Mouse (Mus musculus) urinary bladder, postnatal 10 days (tissue): ENCODE data around the gene Arl3.
"Not testable (repeated sequence)": the region's sequence is repeated elsewhere in the genome, so short reads cannot be mapped to it uniquely, and the experiment has no call there.

Experiments used
- DNase-seq: peaks from one replicate; pipeline ENCODE4 v3.0.0; 2022; ENCODE audit warnings: low spot score

The Arl3 gene

DNA sequence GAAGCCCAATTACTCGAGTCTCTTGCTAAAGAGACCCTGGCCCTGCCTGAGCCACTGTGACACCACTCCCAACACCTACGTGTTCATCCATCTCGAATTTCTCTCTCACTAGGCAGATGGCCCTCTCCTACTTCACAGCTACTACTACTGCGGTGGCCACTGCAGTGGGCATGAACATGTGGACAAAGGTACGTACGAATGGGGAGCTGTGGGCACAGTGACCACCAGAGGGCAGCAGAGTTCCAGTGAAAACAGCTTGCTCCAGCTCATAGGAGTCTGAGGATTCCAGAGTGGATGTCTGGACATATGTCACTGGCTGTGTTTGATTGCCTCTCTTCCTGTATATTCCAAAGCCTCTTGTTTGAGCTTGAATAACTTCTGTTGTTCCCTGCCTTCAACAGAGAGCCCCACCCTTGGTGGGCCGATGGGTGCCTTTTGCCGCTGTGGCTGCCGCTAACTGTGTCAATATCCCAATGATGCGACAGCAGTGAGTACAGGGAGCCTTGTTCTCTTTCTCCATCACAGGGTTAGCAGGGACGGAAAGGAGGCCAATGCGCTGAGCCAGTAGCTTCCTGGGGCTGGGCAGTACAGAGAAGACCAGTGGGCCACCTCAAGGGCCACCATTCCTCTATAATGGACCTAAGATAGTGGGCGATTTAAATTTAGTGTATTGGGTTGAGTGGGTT lies 15.0 kb upstream of the Arl3 start:
- DNase-seq: peak; percentile 59

- DNase-seq: no peak
Observed at GRCm38 (mm10) chr19:46575196-46575595, 2.2 kb upstream of the Arl3 start.

- DNase-seq: no peak
Observed at GRCm38 (mm10) chr19:46573990-46574389, 992 bp upstream of the Arl3 start.

DNA sequence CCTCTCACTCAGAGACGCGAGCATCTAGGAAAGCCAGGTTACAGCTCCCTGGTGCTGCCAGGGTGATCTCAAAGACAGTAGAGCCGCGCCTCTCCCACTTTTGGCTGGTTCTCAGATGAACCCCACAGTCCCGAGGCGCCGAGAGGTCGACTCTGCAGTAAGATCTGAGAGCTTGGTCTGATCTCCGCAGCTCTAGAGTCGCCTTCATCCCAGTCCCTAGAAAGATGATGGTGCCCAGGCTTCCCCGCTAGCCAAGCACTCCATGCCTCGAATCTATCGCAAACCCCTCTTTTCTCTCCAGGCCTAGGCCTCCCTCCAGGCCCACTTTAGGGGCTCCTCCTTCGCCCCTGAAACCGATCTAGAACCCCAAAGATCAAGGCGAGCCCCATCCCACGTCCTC lies 450 bp downstream of the Arl3 start:
- no peak for DNase-seq

DNA sequence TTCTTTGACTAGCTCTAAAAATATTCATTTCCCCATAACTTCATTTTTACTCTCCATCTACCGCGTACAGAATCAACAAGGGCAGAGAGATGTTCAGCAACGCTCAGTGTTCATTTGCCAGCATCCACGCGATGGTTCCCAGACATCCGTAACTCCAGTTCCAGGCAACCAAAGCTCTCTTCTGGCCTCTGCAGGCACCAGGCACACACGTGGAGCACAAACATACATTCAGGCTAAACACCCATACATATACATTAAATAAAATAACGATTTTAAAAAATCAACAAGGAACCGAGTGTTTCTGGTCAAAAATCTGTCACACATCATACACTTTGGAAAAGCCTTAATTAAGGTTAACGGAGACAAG lies 1.1 kb downstream of the Arl3 start:
- no peak for DNase-seq

GRCm38 (mm10) chr19:46571211-46571877 lies 1.7 kb downstream of the Arl3 start:
- DNase-seq: not testable (repeated sequence)

DNA sequence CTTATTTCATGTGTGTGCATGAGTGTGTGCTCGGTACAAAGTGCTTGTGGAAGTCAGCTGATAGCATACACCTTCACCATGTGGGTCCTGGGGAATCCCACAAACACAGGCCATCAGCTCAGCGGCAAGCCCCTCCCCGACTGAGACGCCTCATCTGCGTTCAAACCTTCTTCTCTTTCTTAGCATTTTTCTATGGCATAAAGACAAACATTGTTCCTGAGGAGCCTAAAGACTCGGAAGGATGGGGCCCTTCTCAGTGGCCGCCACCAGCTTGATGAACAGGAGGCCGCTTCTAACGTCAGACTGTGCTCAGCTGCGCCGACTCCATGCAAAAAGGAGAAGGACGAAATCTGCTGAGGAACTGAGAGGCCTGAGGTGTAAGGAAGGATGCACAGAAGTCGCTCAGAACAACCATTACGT lies 8.9 kb downstream of the Arl3 start:
- no peak for DNase-seq

- no peak for DNase-seq
Observed at GRCm38 (mm10) chr19:46563603-46564002, 9.4 kb downstream of the Arl3 start.

GRCm38 (mm10) chr19:46562581-46563515 lies 10.2 kb downstream of the Arl3 start:
- DNase-seq: no peak

DNA sequence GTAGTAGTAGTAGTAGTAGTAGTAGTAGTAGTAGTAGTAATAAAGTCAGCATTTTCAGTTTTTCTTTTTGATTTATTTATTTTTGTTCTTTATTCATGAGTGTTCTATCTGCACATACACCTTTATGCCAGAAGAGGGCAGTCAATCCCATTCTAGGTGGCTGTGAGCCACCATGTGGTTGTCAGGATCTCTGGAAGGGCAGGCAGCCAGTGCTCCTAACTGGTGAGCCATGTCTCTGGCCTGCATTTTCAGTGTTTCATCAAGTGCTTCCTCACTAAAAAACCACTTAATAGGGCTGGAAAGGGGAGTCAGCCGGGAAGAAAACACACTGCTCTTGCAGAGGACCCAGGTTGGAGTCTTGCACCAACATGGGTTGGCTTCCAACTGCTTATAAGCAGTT lies 10.9 kb downstream of the Arl3 start:
- no peak for DNase-seq

DNA sequence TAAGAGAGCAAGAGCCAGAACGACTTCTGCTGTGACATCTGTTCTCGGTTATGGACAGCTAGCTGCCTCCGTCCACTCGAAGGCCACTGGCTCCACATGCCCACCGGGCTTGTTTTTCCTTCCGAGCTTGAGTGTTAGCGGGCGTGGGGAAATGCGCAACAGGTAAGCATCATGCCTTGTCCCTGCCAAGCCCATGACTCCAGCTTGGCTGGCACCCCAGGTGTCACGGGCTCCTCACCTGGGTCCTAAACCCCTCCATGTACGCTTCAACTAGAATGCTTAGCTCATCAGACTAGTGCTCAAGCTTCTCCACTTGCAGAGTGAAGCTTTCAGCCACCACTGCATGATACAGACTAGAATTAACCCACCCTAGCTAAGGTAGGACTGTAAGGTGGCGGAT lies 14.4 kb downstream of the Arl3 start:
- no peak for DNase-seq

- DNase-seq: no peak
Observed at GRCm38 (mm10) chr19:46558009-46558408, 15.0 kb downstream of the Arl3 start.

DNA sequence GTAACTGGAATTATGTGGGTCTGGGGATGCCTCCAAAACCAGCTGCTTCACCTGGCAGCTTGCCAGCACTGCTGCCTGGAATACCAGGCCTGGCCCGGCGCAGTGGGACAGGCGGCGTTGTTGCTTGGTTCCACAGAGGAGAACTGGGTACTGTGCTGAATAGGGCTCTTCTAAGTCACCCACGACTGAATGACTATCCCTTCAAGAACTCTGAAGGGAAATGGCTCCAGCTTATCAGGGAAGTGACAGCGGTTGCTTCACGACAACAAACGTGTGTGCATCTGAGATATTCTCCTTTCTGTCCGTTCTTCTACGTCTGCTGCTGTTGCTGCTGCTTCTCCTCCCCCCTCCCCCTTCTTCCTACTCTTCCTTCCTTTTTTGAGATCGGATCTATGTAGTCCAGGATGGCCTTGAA lies 19.4 kb downstream of the Arl3 start:
- no peak for DNase-seq

- DNase-seq: no peak
Observed at GRCm38 (mm10) chr19:46552496-46552895, 20.5 kb downstream of the Arl3 start.

DNA sequence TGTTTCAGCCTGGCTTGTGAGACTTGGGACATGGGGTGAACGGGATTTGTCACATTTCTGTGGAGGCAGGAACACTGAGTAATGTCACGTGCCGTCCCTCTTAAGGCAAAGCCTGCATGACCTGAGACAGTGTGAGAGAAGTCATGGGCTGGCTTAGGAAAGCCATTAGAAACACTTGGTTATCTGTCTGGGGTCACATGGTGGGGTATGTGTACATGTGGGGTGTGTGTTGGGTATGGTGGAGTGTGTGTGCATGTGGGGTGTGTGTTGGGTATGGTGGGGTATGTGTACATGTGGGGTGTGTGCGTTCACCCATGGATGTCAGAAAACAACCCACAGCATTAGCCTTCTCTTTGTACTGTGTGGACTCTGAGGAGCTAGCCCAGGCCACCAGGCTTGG lies 22.6 kb downstream of the Arl3 start:
- no peak for DNase-seq

DNA sequence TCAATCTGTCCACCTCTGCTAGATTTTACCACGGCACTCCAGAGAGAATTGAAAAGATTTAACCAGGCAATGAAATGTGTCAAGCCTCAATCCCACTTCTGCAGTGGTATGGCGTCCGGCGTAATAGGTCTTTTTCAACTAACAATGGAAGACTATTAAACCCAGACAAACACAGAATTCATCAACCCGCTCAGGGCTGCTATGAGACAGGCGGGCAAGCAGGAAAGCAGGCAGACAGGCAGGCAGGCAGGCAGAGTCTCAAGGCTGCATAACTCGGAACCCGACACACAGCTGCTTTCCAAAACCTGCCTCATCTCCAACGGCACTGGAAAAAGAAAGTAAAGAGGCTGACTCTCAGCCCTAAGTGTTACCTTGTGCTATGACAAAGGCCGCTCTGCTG lies 24.9 kb downstream of the Arl3 start:
- no peak for DNase-seq

DNA sequence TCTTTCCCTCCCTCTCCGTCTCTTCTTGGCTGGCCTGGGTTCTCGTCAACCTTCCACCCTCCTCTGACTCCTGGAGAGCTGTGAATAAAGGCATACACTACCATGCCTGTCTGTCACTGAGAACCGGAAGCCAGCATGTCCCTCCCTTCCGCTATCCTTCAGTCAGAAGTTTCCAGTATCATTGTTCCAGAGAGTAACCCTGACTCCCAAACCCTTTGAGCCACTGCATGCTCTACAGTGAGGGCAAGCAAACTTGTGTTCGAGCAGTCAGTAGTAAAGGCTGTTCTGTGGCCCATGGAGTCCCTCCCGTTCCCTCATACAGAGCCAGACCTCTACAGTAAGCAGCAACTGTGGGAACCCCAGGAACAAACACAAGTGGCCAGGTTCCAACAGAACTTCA lies 25.4 kb downstream of the Arl3 start:
- no peak for DNase-seq

DNA sequence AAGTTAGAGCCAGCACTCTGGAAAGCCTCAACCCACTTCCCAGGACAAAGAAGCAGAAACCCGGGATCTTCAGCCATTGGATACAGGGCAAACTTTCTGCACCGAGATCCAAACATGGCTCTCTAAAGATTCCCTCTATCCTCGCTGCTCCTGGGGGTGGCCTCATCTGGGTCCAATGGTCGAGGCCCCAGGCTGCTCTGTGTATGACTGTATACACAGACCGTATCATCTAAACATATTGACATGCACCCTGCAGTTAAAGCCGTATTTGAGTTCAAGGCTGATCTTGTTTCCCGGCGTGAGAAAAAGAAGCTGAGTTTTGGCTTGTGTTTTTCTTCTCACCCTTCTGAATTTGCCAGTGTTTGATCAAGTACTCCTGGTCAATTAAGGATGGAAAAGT lies 30.2 kb downstream of the Arl3 start:
- DNase-seq: no peak

- no peak for DNase-seq
Observed at GRCm38 (mm10) chr19:46538213-46538612, 34.8 kb downstream of the Arl3 start.

DNA sequence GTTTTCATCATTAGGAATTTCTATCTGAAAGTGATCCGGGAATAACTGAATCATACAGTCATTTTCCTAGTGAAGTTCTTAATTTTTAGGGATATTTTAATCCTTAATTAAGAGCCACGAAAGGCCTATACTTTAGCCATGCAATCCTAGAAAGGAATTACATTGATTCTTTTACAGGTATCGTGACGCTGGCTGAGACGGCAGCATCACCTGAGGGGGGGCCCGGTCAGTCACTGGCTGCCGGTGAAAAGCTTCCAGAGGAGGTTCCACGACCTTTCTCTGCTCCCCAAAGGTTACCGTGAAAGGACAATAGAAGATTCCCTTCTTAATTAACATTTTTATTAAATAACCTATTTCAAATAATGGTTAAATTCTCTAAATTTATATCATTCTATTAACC lies 35.6 kb downstream of the Arl3 start:
- no peak for DNase-seq

DNA sequence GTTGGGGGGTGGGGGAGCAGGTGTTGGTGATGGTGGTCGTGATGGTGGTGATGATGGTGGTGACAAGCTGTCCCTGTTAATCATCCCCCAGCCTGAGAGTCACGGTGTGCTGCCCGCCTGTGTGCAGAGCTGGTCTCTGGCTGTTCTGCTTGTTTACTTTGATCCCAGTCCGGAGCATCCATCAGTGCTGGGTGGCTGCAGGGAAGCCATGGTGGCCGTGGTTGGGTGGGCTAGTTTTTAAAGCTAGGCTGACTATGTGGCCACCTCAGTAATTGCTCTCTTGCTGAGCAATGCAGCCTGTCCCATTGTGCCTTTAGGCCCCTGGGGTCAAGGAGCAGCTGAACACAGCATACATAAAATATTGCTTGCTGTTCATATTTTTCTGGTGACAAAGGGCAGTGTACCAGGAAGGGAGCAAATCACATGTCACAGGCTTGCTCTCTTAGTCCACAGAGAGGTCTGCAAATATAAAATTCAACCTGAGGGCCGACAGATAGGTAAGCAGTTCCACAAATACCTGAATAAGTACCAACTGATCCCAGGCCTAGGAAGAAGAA lies 38.4 kb downstream of the Arl3 start:
- DNase-seq: no peak

- DNase-seq: no peak
Observed at GRCm38 (mm10) chr19:46533525-46533924, 39.5 kb downstream of the Arl3 start.

DNA sequence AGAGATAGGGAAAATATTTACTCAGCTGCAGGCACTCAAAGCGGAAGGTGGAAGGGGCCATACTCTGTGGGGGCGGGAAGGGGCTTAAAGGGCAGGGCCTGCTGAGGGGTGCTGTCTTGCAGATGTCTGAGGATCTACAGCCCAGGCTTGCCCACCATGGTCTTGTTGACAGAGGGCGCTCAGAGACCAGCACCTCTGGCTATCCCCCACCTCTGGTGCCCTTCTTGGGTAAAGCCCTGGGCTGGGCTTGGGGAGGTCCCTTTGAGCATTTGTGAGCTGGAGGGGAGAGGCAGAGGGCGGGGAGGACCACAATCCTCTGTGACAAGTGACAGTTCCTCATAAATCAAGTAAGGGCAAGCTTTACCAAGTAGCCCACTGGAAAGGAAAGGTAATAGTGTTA lies 39.9 kb downstream of the Arl3 start:
- no peak for DNase-seq
